Mouse (Mus musculus) gastrocnemius, postnatal 36 days (tissue): ENCODE results near the gene Appbp2. TPM values are rescaled to one million over a fixed set of nuclear protein-coding genes. Genes with fewer than 3 reads are reported as not detected.

ENCODE experiments used
- DNase-seq, 2 experiments: peaks; one replicate each; pipeline ENCODE4 v3.0.0; 2022
- intact Hi-C: fragments of 180-260 bp; cut with DNase I; formaldehyde crosslinking; loops from one replicate; pipeline ENCODE4 v1.15.1; 2025
- long read RNA-seq, 2 experiments: library from polyadenylated mRNA; stranded (forward); transcript quantifications; one replicate each; pipeline ENCODE4 v2.0.0; 2021
- total RNA-seq, 2 experiments: library from RNA; stranded (reverse); gene quantifications; 2 replicates each; pipeline ENCODE4 v1.2.3; 2021

Gene Appbp2
- 1 to 10 TPM; 7.0 to 8.6 TPM for total RNA-seq
- long read RNA-seq, experiment 1, full-length matches to known transcripts: 1 of 5 reads
- long read RNA-seq, experiment 1, partial matches to known transcripts: 2 of 5 reads
- long read RNA-seq, experiment 1, other reads (novel, unspliced or antisense): 2 of 5 reads
- long read RNA-seq, experiment 2, full-length matches to known transcripts: 5 of 8 reads
- long read RNA-seq, experiment 2, partial matches to known transcripts: 1 of 8 reads
- long read RNA-seq, experiment 2, other reads (novel, unspliced or antisense): 2 of 8 reads

DNA sequence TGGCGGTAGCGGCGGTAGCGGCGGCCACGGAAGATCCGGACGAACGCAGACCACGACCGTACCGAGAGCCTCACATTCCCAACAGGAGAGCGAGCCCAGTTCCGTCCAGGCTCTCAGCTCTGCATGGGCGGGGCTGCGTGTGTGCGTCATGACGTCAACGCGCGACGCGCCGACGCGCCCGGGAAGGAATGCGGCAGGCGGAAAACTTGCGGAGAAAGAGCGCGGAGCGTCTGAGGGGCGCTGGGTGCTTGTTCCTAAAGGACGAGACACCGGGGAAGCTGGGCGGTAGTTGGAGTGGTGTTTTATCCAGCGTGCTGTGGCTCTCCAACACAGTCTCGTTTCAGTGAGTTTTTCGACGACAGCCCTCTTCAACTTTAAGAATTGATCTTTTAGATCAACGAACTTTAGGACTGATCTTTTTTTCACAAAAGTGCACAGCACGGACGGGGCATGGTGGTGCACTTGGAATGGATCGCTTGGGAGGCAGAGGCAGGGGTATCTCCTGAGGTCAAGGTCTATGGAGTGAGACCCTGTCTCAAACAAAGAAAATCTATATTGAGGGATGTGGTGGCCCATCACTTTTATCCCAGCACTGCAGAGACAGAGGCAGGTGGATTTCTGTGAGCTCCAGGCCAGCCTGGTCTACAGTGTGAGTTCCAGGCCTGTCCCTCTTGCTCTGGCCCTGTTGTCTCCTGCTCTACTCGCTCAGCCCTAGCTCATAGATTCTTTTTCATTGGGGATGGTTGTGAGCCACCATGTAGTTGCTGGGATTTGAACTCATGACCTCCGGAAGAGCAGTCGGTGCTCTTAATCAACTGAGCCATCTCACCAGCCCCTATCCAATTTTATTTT, at the start of gene Appbp2:
Gene Appbp2 (minus strand): TSS at position 141 of the 852 bp plus-strand sequence.
- intact Hi-C loops: no loop called here
- peak; percentile 88 to 91 for DNase-seq

GRCm38 (mm10) chr11:85281219-85281878, 46.4 kb upstream of the Appbp2 start:
- DNase-seq: no peak
- intact Hi-C loops: no loop called here

DNA sequence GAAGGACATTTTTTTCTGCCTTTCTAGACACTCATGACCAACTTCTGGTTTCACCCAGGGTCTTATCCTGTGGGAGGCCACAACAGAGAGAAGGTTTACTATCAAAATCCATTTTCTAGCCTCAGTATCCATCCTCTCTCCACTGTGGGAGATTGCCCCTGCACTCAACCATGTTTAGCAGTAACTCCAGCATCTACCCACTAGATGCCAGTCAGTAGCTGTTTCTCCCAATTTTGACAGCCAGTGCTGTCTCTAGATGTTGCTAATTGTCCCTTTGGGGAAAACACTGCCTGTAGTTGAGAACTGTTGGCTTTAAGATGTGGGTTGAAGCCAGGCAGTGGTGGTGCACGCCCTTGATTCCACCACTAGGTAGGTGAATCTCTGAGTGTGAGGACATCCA, 43.2 kb upstream of the Appbp2 start:
- intact Hi-C loops: no loop called here
- DNase-seq: no peak

DNA sequence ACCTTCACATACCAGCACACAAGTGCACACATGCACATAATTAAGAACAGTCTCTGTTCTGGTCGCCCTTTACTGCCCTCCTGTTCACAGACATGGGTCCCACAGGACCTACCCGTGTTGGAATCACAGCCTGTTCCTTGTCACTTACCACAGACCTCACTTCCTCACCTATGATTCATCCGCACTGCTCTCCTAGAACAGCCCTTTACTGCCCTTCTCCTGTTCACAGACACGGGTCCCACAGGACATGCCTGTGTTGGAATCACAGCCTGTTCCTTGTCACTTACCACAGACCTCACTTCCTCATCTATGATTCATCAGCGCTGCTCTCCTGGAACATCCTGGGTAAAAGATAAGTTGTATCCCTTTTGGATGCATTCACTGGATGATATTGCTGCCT, 42.7 kb upstream of the Appbp2 start:
- intact Hi-C loops: no loop called here
- DNase-seq: no peak

- DNase-seq: no peak
- intact Hi-C loops: no loop called here
These were observed 40.2 kb upstream of the Appbp2 start for GRCm38 (mm10) chr11:85275151-85275550.

DNA sequence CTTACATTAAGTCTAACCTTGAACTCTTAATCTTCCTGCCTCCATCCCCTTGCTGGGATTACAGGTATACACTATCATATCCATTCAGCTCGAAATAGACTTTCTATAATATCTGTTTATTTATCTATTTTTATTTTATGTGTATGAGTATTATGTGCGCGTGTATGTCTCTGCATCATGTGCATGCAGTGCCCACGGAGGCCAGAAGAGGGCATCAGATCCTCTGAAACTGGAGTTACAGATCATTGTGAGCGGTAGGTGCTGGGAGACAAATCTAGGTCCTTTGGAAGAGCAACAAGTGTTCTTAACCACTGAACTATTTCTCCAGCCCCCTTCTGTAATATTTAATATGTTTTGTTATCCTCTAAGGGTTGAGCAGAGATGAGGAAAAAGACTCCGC, 38.4 kb upstream of the Appbp2 start:
- no peak for DNase-seq
- intact Hi-C loops: loop anchor here (5.0 kb wide), 1 partner anchor 64 kb away; no protein-coding TSS in a partner anchor

DNA sequence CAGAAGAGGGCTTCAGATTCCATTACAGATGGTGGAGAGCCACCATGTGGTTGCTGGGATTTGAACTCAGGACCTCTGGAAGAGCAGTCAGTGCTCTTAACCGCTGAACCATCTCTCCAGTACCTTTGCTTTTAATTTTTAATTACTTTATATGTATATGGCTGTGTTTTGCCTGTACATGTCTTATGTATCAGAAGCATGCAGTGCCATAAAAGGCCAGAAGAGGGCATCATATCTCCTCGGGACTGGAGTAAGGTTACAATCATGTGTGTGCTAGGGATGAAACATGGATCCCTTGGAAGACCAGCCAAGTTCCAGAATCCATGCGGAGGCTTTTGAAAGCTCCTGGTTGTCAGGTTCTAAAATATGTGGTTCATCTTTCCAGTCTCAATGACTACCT, 35.7 kb upstream of the Appbp2 start:
- intact Hi-C loops: loop anchor here (5.0 kb wide), 1 partner anchor 67 kb away; no protein-coding TSS in a partner anchor
- DNase-seq: no peak

- DNase-seq: no peak
- intact Hi-C loops: no loop called here
These were observed 32.5 kb upstream of the Appbp2 start for GRCm38 (mm10) chr11:85267393-85267792.

GRCm38 (mm10) chr11:85264635-85265034, 29.7 kb upstream of the Appbp2 start:
- intact Hi-C loops: no loop called here
- no peak for DNase-seq

- peak; percentile 26 to 57 for DNase-seq
- intact Hi-C loops: no loop called here
These were observed 26.3 kb upstream of the Appbp2 start for GRCm38 (mm10) chr11:85261192-85261591.

DNA sequence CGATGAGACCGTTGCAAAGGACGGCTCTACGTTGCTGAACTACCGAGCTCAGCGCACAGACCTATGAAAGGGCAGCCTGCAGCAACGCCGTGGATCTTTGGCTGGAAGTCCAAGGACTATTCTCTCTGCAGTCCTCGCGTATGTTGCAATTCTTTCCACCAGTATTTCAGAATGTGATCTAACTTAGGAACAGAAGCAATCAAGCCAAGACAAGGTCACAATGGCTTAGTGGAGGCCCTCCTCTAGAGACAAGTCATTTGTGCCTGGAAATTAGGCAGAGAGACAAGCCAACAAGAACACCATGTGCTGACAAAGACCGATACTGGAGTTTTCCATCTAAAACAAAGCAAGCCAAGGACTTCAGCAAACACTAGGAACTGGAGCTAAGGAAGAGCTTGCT, 24.0 kb upstream of the Appbp2 start:
- intact Hi-C loops: no loop called here
- no peak for DNase-seq

GRCm38 (mm10) chr11:85255471-85256027, 20.6 kb upstream of the Appbp2 start:
- intact Hi-C loops: no loop called here
- no peak for DNase-seq

DNA sequence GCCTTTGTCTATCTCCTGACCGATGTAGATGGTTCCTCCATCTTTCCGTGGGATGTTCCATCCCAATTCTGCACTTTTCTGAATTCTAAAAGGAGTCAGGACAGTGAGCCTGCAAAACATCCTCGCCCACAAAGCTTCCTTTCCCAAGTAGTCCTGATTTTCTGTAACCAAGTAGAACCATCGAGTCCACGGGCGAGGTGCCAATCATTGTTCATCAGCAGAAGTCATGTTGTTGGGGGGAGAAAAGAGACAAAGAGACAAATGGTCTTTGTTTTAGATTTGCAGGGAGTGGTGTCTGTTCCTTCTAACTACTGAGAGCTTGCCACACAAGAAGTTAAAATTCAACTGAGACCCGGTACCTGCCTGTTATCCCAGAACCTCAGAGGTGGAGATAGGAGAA, 18.7 kb upstream of the Appbp2 start:
- no peak for DNase-seq
- intact Hi-C loops: no loop called here

GRCm38 (mm10) chr11:85253006-85253405, 18.1 kb upstream of the Appbp2 start:
- intact Hi-C loops: no loop called here
- no peak for DNase-seq

- no peak for DNase-seq
- intact Hi-C loops: no loop called here
These were observed 17.0 kb upstream of the Appbp2 start for GRCm38 (mm10) chr11:85251955-85252354.

- intact Hi-C loops: no loop called here
- DNase-seq: no peak
These were observed 15.5 kb upstream of the Appbp2 start for GRCm38 (mm10) chr11:85250467-85250866.

- intact Hi-C loops: no loop called here
- DNase-seq: no peak
These were observed 14.4 kb upstream of the Appbp2 start for GRCm38 (mm10) chr11:85249338-85249737.

DNA sequence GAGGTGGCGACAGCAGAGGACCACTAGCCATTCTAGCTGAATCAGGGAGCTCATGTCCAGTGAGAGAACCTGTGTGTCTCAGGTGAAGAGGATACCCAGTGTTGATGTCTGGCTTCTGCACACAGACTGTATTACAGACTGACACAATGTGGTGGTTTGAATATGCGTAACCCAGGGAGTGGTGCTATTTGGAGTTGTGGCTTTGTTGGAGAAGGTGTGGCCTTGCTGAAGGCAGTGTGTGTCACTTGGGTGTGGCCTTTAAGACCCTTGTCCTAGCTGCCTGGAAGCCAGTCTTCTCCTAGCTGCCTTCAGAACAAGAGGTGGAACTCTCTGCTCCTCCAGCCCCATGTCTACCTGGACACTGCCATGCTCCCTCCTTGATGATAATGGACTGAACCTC, 13.2 kb upstream of the Appbp2 start:
- intact Hi-C loops: no loop called here
- no peak for DNase-seq

GRCm38 (mm10) chr11:85241226-85241625, 6.3 kb upstream of the Appbp2 start:
- intact Hi-C loops: no loop called here
- no peak for DNase-seq

DNA sequence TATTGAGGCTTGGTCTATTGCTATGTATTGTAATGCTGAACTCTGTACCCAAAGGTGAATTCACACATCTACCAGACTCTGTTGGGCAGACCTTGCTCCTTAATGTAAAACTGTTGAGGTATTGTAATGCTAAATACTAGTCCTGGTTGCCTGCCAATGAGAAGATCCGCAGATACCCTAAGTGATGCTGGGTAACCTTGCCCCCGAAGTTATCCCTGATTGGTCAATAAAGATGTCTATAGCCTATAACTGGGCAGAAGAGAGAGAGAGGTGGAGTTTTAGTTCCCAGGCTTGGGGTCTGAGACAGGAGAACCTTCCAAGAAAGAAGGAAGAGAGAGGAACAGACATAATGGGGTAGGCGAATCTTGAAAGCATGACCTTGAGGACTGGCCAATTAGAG, 5.3 kb upstream of the Appbp2 start:
- intact Hi-C loops: no loop called here
- DNase-seq: no peak

DNA sequence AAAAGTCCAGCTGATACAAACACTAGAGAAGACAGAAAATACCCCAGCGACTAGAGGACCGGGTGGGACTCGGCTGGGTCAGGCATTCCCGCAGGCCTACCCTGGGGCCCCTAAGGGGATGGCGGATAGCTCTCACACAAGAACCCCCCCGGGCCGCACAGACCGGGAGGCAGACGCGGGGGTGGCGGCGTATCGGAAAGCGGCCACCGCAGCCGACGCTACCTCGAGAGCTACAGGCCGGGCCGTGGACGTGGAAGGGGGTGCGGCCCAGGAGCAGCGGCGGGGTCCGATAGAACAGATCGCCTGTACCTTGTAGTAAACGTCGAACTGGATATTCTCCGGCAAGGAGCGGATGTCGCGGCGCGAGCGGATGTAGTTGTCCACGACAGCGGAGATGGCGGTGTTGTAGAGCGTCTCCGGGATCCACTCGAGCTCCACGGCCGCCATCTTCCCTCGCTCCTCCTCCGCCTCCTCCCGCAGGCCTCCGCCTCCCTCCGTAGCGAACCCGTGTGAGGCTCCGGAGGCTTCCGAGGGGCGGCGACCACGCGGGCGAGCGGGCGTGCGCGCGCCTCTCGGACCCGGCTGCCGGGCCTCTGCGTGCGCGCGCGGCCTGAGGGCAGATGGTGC, 454 bp downstream of the Appbp2 start:
- DNase-seq: peak; percentile 75 to 77

More for the DNA sequence above, 454 bp downstream of the Appbp2 start:
- intact Hi-C loops: no loop called here
